Mouse (Mus musculus): ENCODE data around the gene Tcerg1l. TPM values are rescaled to one million over a fixed set of nuclear protein-coding genes. Genes with fewer than 3 reads are reported as not detected.

Tcerg1l gene
- polyA plus RNA-seq, 1 experiment from 2014 or later, result 0.12 TPM

- Histone ChIP-seq H3K36me3 (ENCODE audit: control insufficient read depth, insufficient read depth, low read length) (no peaks in the 10 kb centered on the region), H3K4me3 (ENCODE audit: low read length) (no peak overlapping the region), H3K27ac (ENCODE audit: low read length) (no peak overlapping the region), H3K9ac (ENCODE audit: low read depth, low read length) (no peak overlapping the region), H3K4me2 (ENCODE audit: low read depth, low read length) (no peak overlapping the region), H3K27me3 (replicated peaks; ENCODE audit: control insufficient read depth, insufficient read depth, low read length) (no peaks in the 10 kb centered on the region), H3K9me3 (ENCODE audit: control insufficient read depth, low read length) (no peaks in the 10 kb centered on the region), H3K4me1 (ENCODE audit: control insufficient read depth, insufficient read depth, low read length) (no peaks in the 10 kb centered on the region)
- WGBS, result 75% methylated on average over 4 of the region's 4 CpGs
- no peak for ATAC-seq
Observed at GRCm38 (mm10) chr7:138332504-138333168, 64.9 kb downstream of the Tcerg1l start.

GRCm38 (mm10) chr7:138331266-138331665 lies 66.3 kb downstream of the Tcerg1l start:
- H3K36me3 ChIP-seq (ENCODE audit: control insufficient read depth, insufficient read depth, low read length), result no peaks in the 10 kb centered on the region
- H3K4me2 ChIP-seq (ENCODE audit: low read depth, low read length), result no peak overlapping the region
- no peak overlapping the region for H3K9ac ChIP-seq (ENCODE audit: low read depth, low read length)
- no peaks in the 10 kb centered on the region for H3K27me3 ChIP-seq (replicated peaks; ENCODE audit: control insufficient read depth, insufficient read depth, low read length)
- H3K4me1 ChIP-seq (ENCODE audit: control insufficient read depth, insufficient read depth, low read length), result no peaks in the 10 kb centered on the region
- H3K9me3 ChIP-seq (ENCODE audit: control insufficient read depth, low read length), result no peaks in the 10 kb centered on the region
- ATAC-seq, result no peak
- 81% methylated on average over 3 of the region's 3 CpGs for WGBS
- no peak overlapping the region for H3K4me3 ChIP-seq (ENCODE audit: low read length)
- H3K27ac ChIP-seq (ENCODE audit: low read length), result no peak overlapping the region

DNA sequence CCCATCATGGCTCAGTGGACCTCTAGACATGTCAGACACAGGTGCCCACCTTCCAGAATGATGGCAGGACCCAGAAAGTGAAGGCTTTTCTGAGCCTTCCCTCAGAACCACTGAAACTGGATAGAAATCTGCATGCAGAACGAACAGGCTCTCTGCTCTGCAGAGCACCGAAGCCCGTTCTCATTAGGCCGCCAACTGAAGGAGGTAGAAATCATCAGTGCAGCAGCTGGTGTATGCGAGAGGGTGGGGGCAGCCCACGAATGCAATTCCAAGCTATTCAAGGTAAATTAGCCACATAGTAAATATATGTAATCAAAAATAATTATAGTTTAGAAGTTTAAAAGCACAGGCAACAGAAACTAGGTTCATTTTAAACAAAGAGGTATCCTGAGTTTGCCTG lies 68.9 kb downstream of the Tcerg1l start:
- ATAC-seq, result no peak
- no peaks in the 10 kb centered on the region for H3K4me1 ChIP-seq (ENCODE audit: control insufficient read depth, insufficient read depth, low read length)
- no peak overlapping the region for H3K9ac ChIP-seq (ENCODE audit: low read depth, low read length)
- 77% methylated on average over 6 of the region's 6 CpGs for WGBS
- no peak overlapping the region for H3K4me3 ChIP-seq (ENCODE audit: low read length)
- H3K36me3 ChIP-seq (ENCODE audit: control insufficient read depth, insufficient read depth, low read length), result no peaks in the 10 kb centered on the region
- no peak overlapping the region for H3K27ac ChIP-seq (ENCODE audit: low read length)
- no peaks in the 10 kb centered on the region for H3K9me3 ChIP-seq (ENCODE audit: control insufficient read depth, low read length)
- H3K27me3 ChIP-seq (replicated peaks; ENCODE audit: control insufficient read depth, insufficient read depth, low read length), result no peaks in the 10 kb centered on the region
- H3K4me2 ChIP-seq (ENCODE audit: low read depth, low read length), result no peak overlapping the region

DNA sequence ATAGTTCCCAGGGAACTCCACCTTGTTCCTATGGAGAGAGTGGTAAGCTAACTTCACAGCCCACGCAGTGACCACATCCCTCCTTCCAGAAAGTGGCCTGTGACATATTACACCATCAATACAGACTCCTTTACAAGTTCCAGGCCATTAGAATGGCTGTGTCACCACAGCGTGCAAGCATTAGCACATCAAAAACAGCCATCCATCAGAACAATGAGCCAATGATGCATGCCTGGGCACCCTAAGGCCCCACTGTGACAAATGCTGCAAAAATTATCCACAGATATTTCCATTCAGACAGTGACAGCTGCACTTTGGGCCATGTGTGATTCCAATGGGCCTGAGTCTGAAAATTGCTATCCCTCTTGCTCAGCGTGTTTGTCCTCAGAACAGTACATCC lies 70.8 kb downstream of the Tcerg1l start:
- no peak for ATAC-seq
- Histone ChIP-seq H3K4me3 (ENCODE audit: low read length) (no peak overlapping the region), H3K4me1 (ENCODE audit: control insufficient read depth, insufficient read depth, low read length) (no peaks in the 10 kb centered on the region), H3K9me3 (ENCODE audit: control insufficient read depth, low read length) (no peaks in the 10 kb centered on the region), H3K27ac (ENCODE audit: low read length) (no peak overlapping the region), H3K4me2 (ENCODE audit: low read depth, low read length) (no peak overlapping the region), H3K27me3 (replicated peaks; ENCODE audit: control insufficient read depth, insufficient read depth, low read length) (no peaks in the 10 kb centered on the region), H3K36me3 (ENCODE audit: control insufficient read depth, insufficient read depth, low read length) (no peaks in the 10 kb centered on the region), H3K9ac (ENCODE audit: low read depth, low read length) (no peak overlapping the region)
- 58% methylated on average over 3 of the region's 3 CpGs for WGBS

GRCm38 (mm10) chr7:138313733-138314132 lies 83.8 kb downstream of the Tcerg1l start:
- no peaks in the 10 kb centered on the region for H3K36me3 ChIP-seq (ENCODE audit: control insufficient read depth, insufficient read depth, low read length)
- H3K27ac ChIP-seq (ENCODE audit: low read length), result no peak overlapping the region
- H3K4me3 ChIP-seq (ENCODE audit: low read length), result no peak overlapping the region
- H3K9ac ChIP-seq (ENCODE audit: low read depth, low read length), result no peak overlapping the region
- peak; percentile 84 for ATAC-seq
- H3K27me3 ChIP-seq (replicated peaks; ENCODE audit: control insufficient read depth, insufficient read depth, low read length), result no peaks in the 10 kb centered on the region
- H3K4me1 ChIP-seq (ENCODE audit: control insufficient read depth, insufficient read depth, low read length), result no peaks in the 10 kb centered on the region
- WGBS, result 81% methylated on average over 1 of the region's 1 CpGs
- H3K4me2 ChIP-seq (ENCODE audit: low read depth, low read length), result no peak overlapping the region
- no peaks in the 10 kb centered on the region for H3K9me3 ChIP-seq (ENCODE audit: control insufficient read depth, low read length)

DNA sequence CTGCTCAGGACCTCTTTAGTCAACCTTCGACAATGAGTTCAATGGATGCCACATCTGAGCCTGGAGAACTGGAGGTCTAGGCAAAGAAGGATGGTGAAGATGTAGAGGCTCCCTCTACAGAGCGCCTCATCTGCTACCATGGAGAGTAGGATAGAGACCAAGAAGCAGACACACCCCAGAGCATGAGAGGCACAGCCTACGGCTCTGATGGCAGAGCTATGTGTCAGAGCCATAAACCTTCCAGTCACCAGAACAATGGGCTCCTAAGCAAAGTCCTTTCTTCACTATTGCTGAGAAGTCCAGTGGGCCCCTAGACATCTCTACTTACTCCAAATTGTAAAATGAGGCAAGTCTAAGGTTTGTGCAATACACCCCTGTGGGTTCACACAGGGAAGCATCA lies 91.4 kb downstream of the Tcerg1l start:
- Histone ChIP-seq H3K27ac (ENCODE audit: low read length) (no peak overlapping the region), H3K4me1 (ENCODE audit: control insufficient read depth, insufficient read depth, low read length) (no peaks in the 10 kb centered on the region), H3K9me3 (ENCODE audit: control insufficient read depth, low read length) (no peaks in the 10 kb centered on the region), H3K27me3 (replicated peaks; ENCODE audit: control insufficient read depth, insufficient read depth, low read length) (no peaks in the 10 kb centered on the region), H3K4me3 (ENCODE audit: low read length) (no peak overlapping the region), H3K9ac (ENCODE audit: low read depth, low read length) (no peak overlapping the region), H3K36me3 (ENCODE audit: control insufficient read depth, insufficient read depth, low read length) (no peaks in the 10 kb centered on the region), H3K4me2 (ENCODE audit: low read depth, low read length) (no peak overlapping the region)
- ATAC-seq, result peak; percentile 66
- 63% methylated on average over 3 of the region's 3 CpGs for WGBS

GRCm38 (mm10) chr7:138284790-138285189 lies 112.7 kb downstream of the Tcerg1l start:
- Histone ChIP-seq H3K27me3 (replicated peaks; ENCODE audit: control insufficient read depth, insufficient read depth, low read length) (no peaks in the 10 kb centered on the region), H3K4me2 (ENCODE audit: low read depth, low read length) (no peak overlapping the region), H3K4me1 (ENCODE audit: control insufficient read depth, insufficient read depth, low read length) (0 out of 2 replicates have a peak, but pooled peaks cover 4% of the 10 kb centered on the region), H3K4me3 (ENCODE audit: low read length) (no peak overlapping the region), H3K9me3 (ENCODE audit: control insufficient read depth, low read length) (no peaks in the 10 kb centered on the region), H3K36me3 (ENCODE audit: control insufficient read depth, insufficient read depth, low read length) (no peaks in the 10 kb centered on the region), H3K27ac (ENCODE audit: low read length) (no peak overlapping the region), H3K9ac (ENCODE audit: low read depth, low read length) (no peak overlapping the region)
- ATAC-seq, result no peak
- 84% methylated on average over 5 of the region's 5 CpGs for WGBS

DNA sequence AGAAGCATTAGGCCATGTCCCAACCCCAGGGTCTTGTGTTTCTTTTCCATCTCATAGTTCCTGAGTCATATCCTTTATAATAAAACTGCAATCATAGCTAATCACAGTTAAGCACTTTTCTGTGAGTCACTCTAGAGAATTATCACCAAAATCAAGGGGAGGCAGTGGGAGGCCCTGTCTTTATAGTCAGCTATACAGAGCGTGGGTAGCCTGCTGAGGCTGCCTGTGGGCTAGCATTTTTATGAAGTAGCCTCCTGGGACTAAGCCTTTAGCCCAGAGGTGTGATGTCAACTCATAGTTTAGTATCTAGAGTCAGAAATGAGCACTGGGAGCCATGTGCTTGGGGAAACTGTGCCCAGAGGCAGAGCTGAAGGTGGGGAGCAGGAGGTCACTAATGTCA lies 122.3 kb downstream of the Tcerg1l start:
- no peak for ATAC-seq
- WGBS, result 68% methylated on average over 1 of the region's 1 CpGs

GRCm38 (mm10) chr7:138271328-138271727 lies 126.2 kb downstream of the Tcerg1l start:
- Histone ChIP-seq H3K36me3 (ENCODE audit: control insufficient read depth, insufficient read depth, low read length) (no peaks in the 10 kb centered on the region), H3K4me3 (ENCODE audit: low read length) (no peak overlapping the region)

More for the DNA sequence above, 122.3 kb downstream of the Tcerg1l start:
- no peaks in the 10 kb centered on the region for H3K9me3 ChIP-seq (ENCODE audit: control insufficient read depth, low read length)
- no peak overlapping the region for H3K4me2 ChIP-seq (ENCODE audit: low read depth, low read length)
- H3K4me1 ChIP-seq (ENCODE audit: control insufficient read depth, insufficient read depth, low read length), result no peaks in the 10 kb centered on the region
- H3K36me3 ChIP-seq (ENCODE audit: control insufficient read depth, insufficient read depth, low read length), result no peaks in the 10 kb centered on the region
- H3K9ac ChIP-seq (ENCODE audit: low read depth, low read length), result no peak overlapping the region
- H3K27ac ChIP-seq (ENCODE audit: low read length), result no peak overlapping the region
- no peaks in the 10 kb centered on the region for H3K27me3 ChIP-seq (replicated peaks; ENCODE audit: control insufficient read depth, insufficient read depth, low read length)
- H3K4me3 ChIP-seq (ENCODE audit: low read length), result no peak overlapping the region

DNA sequence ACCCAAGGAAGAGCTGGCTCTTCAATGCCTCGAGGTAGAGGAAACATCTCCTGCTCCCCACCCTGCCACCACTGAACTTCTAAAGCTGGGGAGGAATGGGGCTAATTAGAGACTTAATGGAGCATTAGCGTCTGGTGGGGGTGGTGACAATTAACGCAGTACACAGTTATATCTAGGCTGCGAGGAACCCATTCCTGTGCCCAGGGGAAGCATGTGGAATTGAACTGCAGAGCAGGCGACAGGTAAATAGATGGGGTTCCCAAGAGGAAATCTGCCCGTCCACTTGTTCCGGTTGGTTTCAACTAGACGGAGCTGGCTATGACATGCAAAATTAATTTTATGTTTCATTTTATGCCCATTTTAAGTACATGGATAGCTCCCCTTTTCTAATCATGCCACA lies 128.1 kb downstream of the Tcerg1l start:
- ATAC-seq, result no peak
- Histone ChIP-seq H3K36me3 (ENCODE audit: control insufficient read depth, insufficient read depth, low read length) (no peaks in the 10 kb centered on the region), H3K4me1 (ENCODE audit: control insufficient read depth, insufficient read depth, low read length) (no peaks in the 10 kb centered on the region), H3K9me3 (ENCODE audit: control insufficient read depth, low read length) (no peaks in the 10 kb centered on the region), H3K4me2 (ENCODE audit: low read depth, low read length) (no peak overlapping the region), H3K27ac (ENCODE audit: low read length) (no peak overlapping the region), H3K9ac (ENCODE audit: low read depth, low read length) (no peak overlapping the region), H3K27me3 (replicated peaks; ENCODE audit: control insufficient read depth, insufficient read depth, low read length) (no peaks in the 10 kb centered on the region), H3K4me3 (ENCODE audit: low read length) (no peak overlapping the region)
- 89% methylated on average over 8 of the region's 8 CpGs for WGBS

More at GRCm38 (mm10) chr7:138271328-138271727, 126.2 kb downstream of the Tcerg1l start:
- Histone ChIP-seq H3K4me1 (ENCODE audit: control insufficient read depth, insufficient read depth, low read length) (no peaks in the 10 kb centered on the region), H3K9me3 (ENCODE audit: control insufficient read depth, low read length) (no peaks in the 10 kb centered on the region), H3K4me2 (ENCODE audit: low read depth, low read length) (no peak overlapping the region), H3K27me3 (replicated peaks; ENCODE audit: control insufficient read depth, insufficient read depth, low read length) (no peaks in the 10 kb centered on the region), H3K9ac (ENCODE audit: low read depth, low read length) (no peak overlapping the region), H3K27ac (ENCODE audit: low read length) (no peak overlapping the region)
- ATAC-seq, result no peak
- 79% methylated on average over 7 of the region's 7 CpGs for WGBS

All from intestine, embryonic 16.5 days (tissue).